Mouse (Mus musculus): Measurements from ENCODE around the gene Olfr212. TPM values are rescaled to one million over a fixed set of nuclear protein-coding genes. Genes with fewer than 3 reads are reported as not detected.

Gene Olfr212
- not detected for polyA plus RNA-seq (2014; fragmentation: Illumina TruSeq; extraction: RNeasy Lipid Tissue Mini Kit (QIAGEN cat#74804))

DNA sequence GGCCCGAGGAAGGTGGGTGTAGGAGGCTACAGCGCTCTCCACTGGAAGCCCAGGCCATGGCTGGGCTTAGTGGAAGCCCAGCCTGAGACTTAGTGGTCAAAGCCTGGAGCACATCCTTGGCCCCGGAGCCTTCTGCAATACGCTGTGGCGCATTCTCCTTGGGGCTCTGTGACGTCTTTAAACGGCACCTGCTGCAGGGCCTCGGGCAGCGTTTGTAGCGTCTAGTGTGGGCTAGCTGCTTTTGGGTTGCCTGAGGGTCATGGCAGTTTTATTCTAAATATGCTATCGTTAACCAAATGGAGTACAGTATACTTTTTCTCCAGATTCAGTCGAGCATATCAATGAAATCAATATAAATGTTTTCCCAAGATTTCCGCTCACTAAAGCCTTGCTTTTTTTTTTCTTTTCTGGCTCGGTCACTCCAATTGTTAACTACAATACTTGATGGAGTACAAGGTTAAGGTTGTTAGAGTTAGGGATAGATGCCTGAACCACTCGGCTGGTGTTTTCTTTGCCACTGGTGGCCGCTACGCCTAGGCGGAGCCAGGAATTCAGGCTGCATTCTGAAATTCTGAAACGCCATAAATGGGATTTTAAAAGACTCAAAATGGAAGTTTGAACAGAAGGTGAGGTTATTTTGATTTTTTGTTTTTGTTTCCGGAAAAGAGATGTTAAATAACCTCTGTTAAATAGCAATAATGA, at the start of gene Olfr212:
Gene Olfr212, plus strand, starts transcription at position 215 of the 702 bp plus-strand sequence.

DNA sequence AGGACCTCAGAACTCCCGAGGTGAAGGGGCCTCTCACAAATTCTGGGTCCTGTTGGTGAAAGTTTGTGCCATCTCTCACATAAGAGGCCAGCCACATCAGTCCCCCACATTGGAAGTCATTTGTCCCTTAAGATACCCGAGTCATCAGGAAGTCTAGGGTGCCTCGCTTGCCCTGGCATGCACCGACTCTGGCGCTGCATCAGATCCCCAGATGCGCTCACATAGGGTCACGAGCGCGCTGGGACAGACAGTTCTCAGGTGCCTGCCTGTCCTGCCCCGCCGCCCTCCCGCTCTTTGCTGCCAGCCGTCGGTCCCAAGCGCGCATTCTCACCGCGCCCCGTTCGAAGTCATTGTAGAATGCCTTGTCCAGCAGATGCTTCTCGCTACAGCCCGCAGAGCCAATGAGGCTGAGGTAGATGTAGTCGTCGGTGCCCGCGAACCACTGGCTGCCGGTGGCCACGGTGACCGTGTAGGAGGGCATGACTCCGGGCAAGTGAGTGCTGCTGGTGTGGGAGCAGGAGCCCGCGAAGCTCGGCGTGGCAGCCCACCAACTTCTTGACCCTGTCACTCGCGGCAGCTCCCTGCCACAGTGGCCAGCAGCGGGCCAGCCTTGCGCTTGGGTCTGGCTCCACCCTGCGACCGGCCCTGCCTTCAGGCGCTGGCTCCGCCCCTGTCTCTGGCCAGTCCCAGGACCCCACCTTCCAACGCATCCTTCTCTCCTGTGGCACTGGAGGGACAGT, 45.6 kb upstream of the Olfr212 start, which contains the start of gene Alox5:
Gene Alox5, minus strand, starts transcription at position 635 of the 740 bp plus-strand sequence.

DNA sequence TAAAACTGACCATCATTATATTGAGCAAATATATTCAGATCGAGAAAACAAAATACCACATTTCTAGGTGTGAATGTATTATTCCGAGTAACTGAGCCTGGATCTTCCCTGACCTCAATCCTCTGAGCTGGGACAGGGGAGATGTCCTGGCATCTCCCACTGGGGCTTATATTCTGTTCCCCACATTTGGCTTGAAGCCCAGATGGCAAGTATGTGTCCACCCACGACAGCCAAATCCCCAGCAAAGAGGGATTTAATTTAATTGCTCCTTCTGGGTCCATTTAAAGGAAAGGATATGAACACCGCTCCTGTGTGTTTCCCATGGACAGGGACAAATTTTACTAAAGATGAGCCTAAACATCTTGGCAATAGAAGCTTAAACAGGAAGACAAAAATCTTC, 17.5 kb upstream of the Olfr212 start, which contains the start of gene Olfr211:
Gene Olfr211, plus strand, starts transcription at position 301 of the 400 bp plus-strand sequence.

DNA sequence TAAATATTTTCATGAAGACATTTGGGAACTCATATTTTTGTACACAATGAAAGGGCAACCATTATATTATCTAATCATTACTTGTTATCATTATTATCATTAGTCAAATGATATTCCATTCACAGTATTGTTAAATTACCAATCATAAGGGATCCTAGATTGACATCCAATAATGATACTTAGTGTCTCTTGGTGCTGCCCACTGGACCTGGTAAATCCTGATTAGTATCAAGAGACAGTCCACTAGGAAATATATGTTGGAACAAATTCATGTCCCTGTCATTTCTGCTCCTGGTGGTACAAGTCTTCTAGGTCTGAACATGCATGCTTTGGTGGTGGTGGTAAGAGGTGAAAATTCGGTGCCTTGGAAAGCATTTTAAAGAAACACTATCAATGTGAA, 31.8 kb downstream of the Olfr212 start, which contains the start of gene Olfr213:
Gene Olfr213, plus strand, starts transcription at position 301 of the 400 bp plus-strand sequence.

DNA sequence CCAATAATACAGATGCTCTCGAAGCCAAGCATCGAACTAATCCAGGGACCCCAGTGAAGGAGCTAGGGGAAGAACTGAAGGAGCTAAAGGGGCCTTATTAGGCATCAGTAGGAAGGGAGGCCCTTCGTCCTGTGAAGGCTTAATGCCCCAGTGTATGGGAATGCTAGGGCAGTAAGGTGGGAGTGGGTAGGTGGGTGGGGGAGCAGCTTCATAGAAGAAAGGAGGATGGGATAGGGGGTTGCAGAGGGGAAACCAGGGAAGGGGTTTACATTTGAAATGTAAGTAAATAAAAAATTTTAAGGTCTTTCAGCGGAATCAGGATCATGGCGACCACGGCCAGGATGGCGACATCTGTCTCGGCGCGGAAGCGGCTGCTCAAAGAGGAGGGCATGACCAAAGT, 44.5 kb downstream of the Olfr212 start, which contains the start of gene Gm5580:
Gene Gm5580, plus strand, starts transcription at position 301 of the 400 bp plus-strand sequence.

DNA sequence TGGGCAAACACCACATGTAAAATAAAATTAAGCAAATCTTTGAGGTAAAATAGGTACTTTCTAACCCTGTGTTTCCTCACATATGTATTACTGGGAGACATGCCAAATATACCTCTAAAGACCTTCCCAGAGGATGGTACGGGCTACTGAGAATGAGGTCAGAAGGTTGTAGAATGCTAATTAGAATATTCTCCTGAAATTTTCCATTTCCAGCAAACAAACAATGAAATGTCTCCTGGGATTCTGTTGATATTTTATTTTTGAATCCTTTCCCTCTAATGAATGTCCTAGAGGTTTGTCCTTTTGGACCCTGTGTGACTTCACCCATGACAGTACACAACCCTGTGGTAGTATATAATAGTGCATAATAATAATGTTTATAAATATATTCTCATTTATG, 47.6 kb downstream of the Olfr212 start, which contains the start of gene Olfr214:
Gene Olfr214, plus strand, starts transcription at position 301 of the 400 bp plus-strand sequence.

Other genes with a start within 250 kb of the Olfr212 start
- gene Zfand4, start 242.3 kb upstream of the Olfr212 start, polyA plus RNA-seq (2014; fragmentation: Illumina TruSeq; extraction: RNeasy Lipid Tissue Mini Kit (QIAGEN cat#74804)), result 8.6 TPM
- gene March8, start 168.5 kb upstream of the Olfr212 start, polyA plus RNA-seq (2014; fragmentation: Illumina TruSeq; extraction: RNeasy Lipid Tissue Mini Kit (QIAGEN cat#74804)), result 203 TPM
- gene Alox5, start 45.3 kb upstream of the Olfr212 start, polyA plus RNA-seq (2014; fragmentation: Illumina TruSeq; extraction: RNeasy Lipid Tissue Mini Kit (QIAGEN cat#74804)), result 1.3 TPM
- gene Olfr211, start 17.4 kb upstream of the Olfr212 start, polyA plus RNA-seq (2014; fragmentation: Illumina TruSeq; extraction: RNeasy Lipid Tissue Mini Kit (QIAGEN cat#74804)), result not detected
- gene Olfr213, start 31.9 kb downstream of the Olfr212 start, polyA plus RNA-seq (2014; fragmentation: Illumina TruSeq; extraction: RNeasy Lipid Tissue Mini Kit (QIAGEN cat#74804)), result not detected
- gene Gm5580, start 44.6 kb downstream of the Olfr212 start, polyA plus RNA-seq (2014; fragmentation: Illumina TruSeq; extraction: RNeasy Lipid Tissue Mini Kit (QIAGEN cat#74804)), result not detected
- not detected for gene Olfr214, start 47.7 kb downstream of the Olfr212 start, polyA plus RNA-seq (2014; fragmentation: Illumina TruSeq; extraction: RNeasy Lipid Tissue Mini Kit (QIAGEN cat#74804))
- not detected for gene Olfr215, start 77.7 kb downstream of the Olfr212 start, polyA plus RNA-seq (2014; fragmentation: Illumina TruSeq; extraction: RNeasy Lipid Tissue Mini Kit (QIAGEN cat#74804))
- 131 TPM for gene Zfp422, start 122.5 kb downstream of the Olfr212 start, polyA plus RNA-seq (2014; fragmentation: Illumina TruSeq; extraction: RNeasy Lipid Tissue Mini Kit (QIAGEN cat#74804))
- not detected for gene Depp1, start 144.1 kb downstream of the Olfr212 start, polyA plus RNA-seq (2014; fragmentation: Illumina TruSeq; extraction: RNeasy Lipid Tissue Mini Kit (QIAGEN cat#74804))
- 16.6 TPM for gene Rassf4, start 167.4 kb downstream of the Olfr212 start, polyA plus RNA-seq (2014; fragmentation: Illumina TruSeq; extraction: RNeasy Lipid Tissue Mini Kit (QIAGEN cat#74804))
- 0.57 TPM for gene Tmem72, start 210.4 kb downstream of the Olfr212 start, polyA plus RNA-seq (2014; fragmentation: Illumina TruSeq; extraction: RNeasy Lipid Tissue Mini Kit (QIAGEN cat#74804))